Mouse (Mus musculus) embryonic facial prominence, embryonic 13.5 days (tissue): ENCODE measurements around the gene Wnk4. TPM values are rescaled to one million over a fixed set of nuclear protein-coding genes. Genes with fewer than 3 reads are reported as not detected.
A peak's percentile ranks its signal among the peaks of the same experiment; 100 is the strongest.

Experiments used
- ATAC-seq: fragments of 200-750 bp; cut with Nextera tagmentation; 2 replicates; pipeline ENCODE4 v1.8.0; 2017; ENCODE audit warnings: low read depth; ENCODE audit not compliant: insufficient number of reproducible peaks, insufficient read depth, low FRiP score, low TSS enrichment
- H3K27ac ChIP-seq: fragments of 300-500 bp; sonication (generic); 2 replicates; pipeline ENCODE4 v1.5.1; 2015; ENCODE audit warnings: moderate library complexity, mild to moderate bottlenecking, inconsistent platforms
- H3K27me3 ChIP-seq: fragments of 300-500 bp; sonication (generic); 2 replicates; pipeline ENCODE4 v1.6.1; 2015; ENCODE audit warnings: mild to moderate bottlenecking, inconsistent platforms
- H3K36me3 ChIP-seq: fragments of 300-500 bp; sonication (generic); 2 replicates; pipeline ENCODE4 v1.6.1; 2015; ENCODE audit warnings: mild to moderate bottlenecking, inconsistent platforms
- H3K4me1 ChIP-seq: fragments of 300-500 bp; sonication (generic); 2 replicates; pipeline ENCODE4 v1.6.1; 2015; ENCODE audit warnings: inconsistent platforms
- H3K4me2 ChIP-seq: fragments of 300-500 bp; sonication (generic); 2 replicates; pipeline ENCODE4 v1.6.1; 2015; ENCODE audit warnings: moderate library complexity, mild to moderate bottlenecking, inconsistent platforms
- H3K4me3 ChIP-seq: fragments of 300-500 bp; sonication (generic); 2 replicates; pipeline ENCODE4 v1.5.1; 2015; ENCODE audit warnings: mild to moderate bottlenecking, inconsistent platforms
- H3K9ac ChIP-seq: fragments of 300-500 bp; sonication (generic); 2 replicates; pipeline ENCODE4 v1.6.1; 2015; ENCODE audit warnings: mild to moderate bottlenecking, inconsistent platforms
- H3K9me3 ChIP-seq: fragments of 300-500 bp; sonication (generic); 2 replicates; pipeline ENCODE4 v1.6.1; 2016; ENCODE audit warnings: inconsistent platforms
- WGBS: fragments of 180-500 bp; shearing (Covaris S2); methylation state at CpG from one replicate; pipeline ENCODE4 v1.1.7; 2015; ENCODE audit warnings: mixed read lengths; 5-methylcytosine and 5-hydroxymethylcytosine counted together
- polyA plus RNA-seq: library from polyadenylated mRNA; unstranded; fragments of >200 nt; fragmentation: Nextera tagmentation; extraction: Ambion mirVana; gene quantifications from 2 replicates; pipeline ENCODE4 v1.2.1, GENCODE M21; 2015

Gene Wnk4
- polyA plus RNA-seq, 1 experiment from 2014 or later, result 9.8 TPM

DNA sequence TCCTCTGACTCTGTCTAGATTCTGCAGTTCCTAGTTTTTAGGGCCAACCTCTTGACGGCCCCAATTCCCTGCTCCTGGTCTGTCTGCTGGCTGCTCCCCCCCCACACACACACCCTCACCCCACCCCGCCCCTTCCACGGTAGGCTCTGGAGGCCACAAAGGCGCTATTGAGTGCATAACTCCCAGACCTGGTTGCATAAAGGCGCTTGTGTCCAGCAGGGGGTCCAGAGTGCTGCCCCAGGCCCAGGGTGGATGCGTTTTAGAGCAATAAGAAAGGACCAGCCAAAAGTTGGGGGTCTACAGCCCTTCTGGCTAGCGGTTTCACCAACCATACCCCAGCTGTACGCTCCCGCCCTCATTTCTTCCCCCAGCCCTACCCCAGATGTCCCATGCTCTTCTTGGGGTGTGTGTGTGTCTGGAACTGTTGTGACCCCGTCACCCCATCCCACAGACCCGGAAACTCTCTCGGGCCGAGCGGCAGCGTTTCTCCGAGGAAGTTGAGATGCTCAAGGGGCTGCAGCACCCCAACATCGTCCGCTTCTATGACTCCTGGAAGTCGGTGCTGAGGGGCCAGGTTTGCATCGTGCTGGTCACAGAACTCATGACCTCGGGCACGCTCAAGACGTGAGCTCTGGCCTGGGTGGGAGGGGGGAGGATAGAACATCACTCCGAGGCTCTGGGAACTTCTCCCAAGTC is 2.1 kb downstream of the Wnk4 start:
- Histone ChIP-seq H3K4me1 (peaks cover 63% of the 10 kb centered on the region), H3K27me3 (peaks cover 60% of the 10 kb centered on the region), H3K9ac (peak overlapping the region; percentile 58), H3K36me3 (peaks cover 11% of the 10 kb centered on the region), H3K9me3 (no peaks in the 10 kb centered on the region), H3K4me2 (peak overlapping the region; percentile 98), H3K27ac (no peak overlapping the region), H3K4me3 (peak overlapping the region; percentile 63)
- 3% methylated on average over 24 of the region's 24 CpGs for WGBS
- ATAC-seq, result no peak

DNA sequence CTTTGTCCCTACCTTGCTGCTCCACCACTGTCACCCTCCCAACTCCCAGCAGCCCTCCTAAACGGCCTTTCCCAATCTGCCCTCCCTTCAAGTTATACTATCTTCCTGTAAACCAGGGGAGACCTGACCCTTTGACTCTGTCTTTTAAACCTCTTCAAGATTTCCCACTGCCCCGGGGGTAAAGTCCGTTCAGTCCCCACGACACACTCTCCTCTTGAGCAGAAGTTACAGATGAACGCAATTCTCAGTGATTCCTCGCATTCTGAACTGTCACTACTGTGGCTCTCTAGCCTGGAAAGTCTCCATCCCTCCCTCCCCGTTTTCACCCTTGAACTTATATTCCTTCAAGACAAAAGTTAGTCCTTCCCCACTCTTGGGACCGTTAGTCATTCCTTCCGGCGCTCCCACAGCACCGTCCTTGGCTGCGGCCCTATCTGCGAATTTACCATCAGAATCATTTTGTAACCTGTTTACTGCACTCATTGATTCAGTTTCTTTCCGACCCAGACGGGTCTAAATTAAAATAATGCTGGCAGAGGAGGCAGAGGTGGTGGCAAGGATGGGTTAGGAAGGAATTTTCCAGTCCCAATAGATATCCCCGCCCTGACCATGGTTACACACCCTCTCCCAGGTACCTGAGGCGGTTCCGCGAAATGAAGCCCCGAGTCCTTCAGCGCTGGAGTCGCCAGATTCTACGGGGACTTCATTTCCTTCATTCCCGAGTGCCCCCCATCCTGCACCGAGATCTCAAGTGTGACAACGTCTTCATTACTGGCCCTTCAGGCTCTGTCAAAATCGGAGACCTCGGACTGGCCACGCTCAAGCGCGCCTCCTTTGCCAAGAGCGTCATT is 3.0 kb downstream of the Wnk4 start:
- H3K4me1 ChIP-seq, result peaks cover 59% of the 10 kb centered on the region
- H3K27ac ChIP-seq, result no peak overlapping the region
- peak overlapping the region; percentile 63; the same call in 1 of the 2 replicates for H3K4me3 ChIP-seq
- H3K4me2 ChIP-seq, result peak overlapping the region; percentile 98
- H3K27me3 ChIP-seq, result peaks cover 66% of the 10 kb centered on the region
- ATAC-seq, result no peak
- peaks cover 7% of the 10 kb centered on the region for H3K36me3 ChIP-seq
- no peak overlapping the region for H3K9ac ChIP-seq
- WGBS, result 4% methylated on average over 32 of the region's 32 CpGs
- no peaks in the 10 kb centered on the region for H3K9me3 ChIP-seq

DNA sequence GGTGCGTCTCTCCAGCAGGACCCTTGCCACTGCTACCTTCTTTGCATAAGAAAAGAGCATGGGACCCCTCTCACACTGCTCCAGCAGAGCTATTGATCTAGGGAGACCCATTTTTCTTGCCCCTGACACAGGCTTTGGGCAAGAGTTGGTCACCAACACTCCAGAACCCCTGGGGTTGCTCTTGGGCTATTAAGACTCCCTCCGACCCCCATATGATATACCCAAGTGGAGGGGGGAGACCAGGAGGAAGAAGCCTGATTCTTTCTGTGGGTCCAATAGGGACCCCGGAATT is 3.6 kb downstream of the Wnk4 start:
- Histone ChIP-seq H3K4me3 (no peak overlapping the region), H3K9ac (no peak overlapping the region), H3K4me2 (peak overlapping the region; percentile 24; the same call in 1 of the 2 replicates), H3K9me3 (no peaks in the 10 kb centered on the region), H3K36me3 (peaks cover under 1% of the 10 kb centered on the region; the same call in 1 of the 2 replicates), H3K4me1 (peaks cover 53% of the 10 kb centered on the region), H3K27ac (no peak overlapping the region), H3K27me3 (peaks cover 72% of the 10 kb centered on the region)
- ATAC-seq, result no peak
- WGBS, result 13% methylated on average over 3 of the region's 3 CpGs

DNA sequence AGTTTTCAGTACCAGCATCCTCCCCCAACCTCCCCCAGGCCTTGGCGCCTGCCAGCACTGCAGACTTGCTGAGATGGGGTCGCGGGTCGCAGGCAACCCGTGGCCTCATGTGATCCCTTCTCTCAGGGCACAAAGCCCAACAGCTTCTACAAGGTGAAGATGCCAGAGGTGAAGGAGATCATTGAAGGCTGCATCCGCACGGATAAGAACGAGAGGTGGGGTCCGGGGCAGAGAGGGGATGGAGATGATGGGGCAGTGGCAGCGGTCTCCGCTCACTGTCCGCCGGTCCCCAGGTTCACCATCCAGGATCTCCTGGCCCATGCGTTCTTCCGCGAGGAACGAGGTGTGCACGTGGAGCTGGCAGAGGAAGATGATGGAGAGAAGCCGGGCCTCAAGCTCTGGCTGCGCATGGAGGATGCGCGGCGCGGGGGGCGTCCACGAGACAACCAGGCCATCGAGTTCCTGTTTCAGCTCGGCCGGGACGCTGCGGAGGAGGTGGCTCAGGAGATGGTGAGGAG is 4.6 kb downstream of the Wnk4 start:
- H3K9me3 ChIP-seq, result no peaks in the 10 kb centered on the region
- no peak for ATAC-seq

DNA sequence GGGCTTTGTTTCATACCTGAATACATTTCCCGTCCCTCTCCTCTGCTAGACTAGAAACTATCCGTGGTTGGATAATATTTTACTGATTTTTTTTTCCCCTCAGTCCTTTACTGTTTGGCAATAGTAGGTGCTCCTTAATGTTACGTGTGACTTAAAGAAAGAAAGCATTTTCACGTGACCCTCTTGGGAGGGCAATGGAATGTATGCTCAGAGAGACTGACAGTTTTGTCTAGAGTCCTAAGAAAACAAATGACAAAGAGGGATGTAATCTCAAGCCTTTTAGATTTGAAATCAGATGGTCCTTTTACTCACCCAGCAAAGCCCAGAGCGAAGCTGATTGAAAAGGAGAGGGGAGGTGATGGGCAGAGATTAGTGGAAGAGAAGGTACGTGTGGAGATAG is 5.5 kb downstream of the Wnk4 start:
- ATAC-seq, result no peak
- no peaks in the 10 kb centered on the region for H3K36me3 ChIP-seq
- peaks cover 77% of the 10 kb centered on the region for H3K27me3 ChIP-seq
- no peak overlapping the region for H3K9ac ChIP-seq
- H3K9me3 ChIP-seq, result no peaks in the 10 kb centered on the region
- no peak overlapping the region for H3K27ac ChIP-seq
- peak overlapping the region; percentile 61 for H3K4me2 ChIP-seq
- 23% methylated on average over 6 of the region's 6 CpGs for WGBS
- H3K4me3 ChIP-seq, result peak overlapping the region; percentile 43; the same call in 1 of the 2 replicates
- peaks cover 35% of the 10 kb centered on the region for H3K4me1 ChIP-seq

More for the DNA sequence above, 4.6 kb downstream of the Wnk4 start:
- H3K4me2 ChIP-seq, result peak overlapping the region; percentile 61
- H3K9ac ChIP-seq, result peak overlapping the region; percentile 67
- peaks cover 73% of the 10 kb centered on the region for H3K27me3 ChIP-seq
- H3K36me3 ChIP-seq, result no peaks in the 10 kb centered on the region
- 2% methylated on average over 31 of the region's 31 CpGs for WGBS
- peak overlapping the region; percentile 43 for H3K4me3 ChIP-seq
- peaks cover 42% of the 10 kb centered on the region for H3K4me1 ChIP-seq
- no peak overlapping the region for H3K27ac ChIP-seq

DNA sequence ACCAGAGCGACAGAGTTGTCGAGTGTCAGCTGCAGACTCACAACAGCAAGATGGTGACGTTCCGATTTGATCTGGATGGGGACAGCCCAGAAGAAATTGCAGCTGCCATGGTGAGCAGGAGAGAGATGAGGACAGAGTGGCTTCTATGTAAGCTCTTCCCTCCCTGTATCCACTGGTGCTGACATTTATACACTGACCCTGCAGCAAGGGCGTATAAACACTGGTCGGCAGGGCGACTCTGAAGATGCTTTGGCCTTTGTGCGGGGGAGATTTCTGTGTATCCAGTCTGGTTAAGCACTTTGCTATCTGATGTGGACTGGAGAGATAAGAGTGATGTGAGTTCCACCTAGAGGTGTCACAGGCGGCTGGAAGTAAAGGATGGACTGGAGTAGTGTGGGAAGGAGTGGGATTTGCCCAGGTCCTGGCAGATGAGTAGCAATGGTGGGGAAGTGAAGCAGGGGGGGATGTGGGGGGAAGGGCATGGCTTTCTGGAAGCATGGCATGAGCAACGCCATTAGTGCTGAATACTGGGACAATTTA is 9.3 kb downstream of the Wnk4 start:
- 31% methylated on average over 10 of the region's 10 CpGs for WGBS
- H3K9ac ChIP-seq, result no peak overlapping the region

DNA sequence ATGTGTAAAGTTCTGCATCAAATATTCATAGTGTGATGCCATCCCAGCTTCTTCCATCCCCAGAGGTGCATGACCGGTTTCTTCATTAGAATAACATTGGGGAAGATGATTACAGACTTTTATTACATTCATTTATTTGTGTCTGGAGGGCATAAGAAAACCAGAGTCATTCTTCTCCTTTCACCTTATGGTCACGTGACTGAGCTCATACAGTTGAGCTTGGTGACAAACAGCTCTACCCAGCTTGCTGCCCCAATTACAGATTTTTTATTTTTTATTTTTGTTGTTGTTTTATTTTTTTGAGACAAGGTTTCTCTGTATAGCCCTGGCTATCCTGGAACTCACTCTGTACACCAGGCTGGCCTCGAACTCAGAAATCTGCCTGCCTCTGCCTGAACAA is 12.1 kb downstream of the Wnk4 start:
- Histone ChIP-seq H3K27me3 (peaks cover 21% of the 10 kb centered on the region), H3K27ac (no peak overlapping the region), H3K4me1 (peaks cover 16% of the 10 kb centered on the region), H3K4me2 (no peak overlapping the region), H3K4me3 (no peak overlapping the region), H3K9ac (no peak overlapping the region), H3K36me3 (peaks cover 12% of the 10 kb centered on the region; the same call in 1 of the 2 replicates), H3K9me3 (no peaks in the 10 kb centered on the region)
- WGBS, result 86% methylated on average over 3 of the region's 3 CpGs
- ATAC-seq, result no peak

More for the DNA sequence above, 9.3 kb downstream of the Wnk4 start:
- Histone ChIP-seq H3K4me3 (no peak overlapping the region), H3K4me1 (peaks cover 9% of the 10 kb centered on the region), H3K4me2 (no peak overlapping the region), H3K9me3 (no peaks in the 10 kb centered on the region), H3K27ac (no peak overlapping the region), H3K27me3 (peaks cover 44% of the 10 kb centered on the region), H3K36me3 (no peaks in the 10 kb centered on the region)
- no peak for ATAC-seq

DNA sequence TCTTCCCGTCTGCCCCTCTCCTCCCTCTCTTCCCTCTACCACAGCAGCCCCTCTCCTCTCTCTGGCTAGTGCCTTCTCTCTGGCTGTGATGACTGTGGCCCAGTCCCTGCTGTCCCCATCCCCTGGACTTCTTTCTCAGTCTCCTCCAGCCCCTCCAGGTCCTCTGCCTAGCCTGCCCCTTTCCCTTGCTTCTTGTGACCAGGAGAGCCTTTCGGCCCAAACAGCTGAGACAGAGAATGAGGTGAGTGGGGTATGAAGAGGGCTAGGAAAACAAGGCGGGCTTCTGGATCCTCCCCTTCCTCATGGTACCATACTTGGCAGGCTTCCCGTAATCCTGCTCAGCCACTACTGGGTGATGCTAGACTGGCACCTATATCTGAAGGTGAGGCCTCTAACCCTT is 14.9 kb downstream of the Wnk4 start:
- no peak overlapping the region for H3K4me2 ChIP-seq
- no peaks in the 10 kb centered on the region for H3K9me3 ChIP-seq
- 0 out of 2 replicates have a peak, but pooled peaks cover 8% of the 10 kb centered on the region for H3K27me3 ChIP-seq
- WGBS, result 77% methylated on average over 4 of the region's 4 CpGs
- no peak overlapping the region for H3K4me3 ChIP-seq
- H3K27ac ChIP-seq, result no peak overlapping the region
- peaks cover 12% of the 10 kb centered on the region; the same call in 1 of the 2 replicates for H3K36me3 ChIP-seq
- ATAC-seq, result no peak
- no peak overlapping the region for H3K9ac ChIP-seq
- peaks cover 30% of the 10 kb centered on the region for H3K4me1 ChIP-seq

DNA sequence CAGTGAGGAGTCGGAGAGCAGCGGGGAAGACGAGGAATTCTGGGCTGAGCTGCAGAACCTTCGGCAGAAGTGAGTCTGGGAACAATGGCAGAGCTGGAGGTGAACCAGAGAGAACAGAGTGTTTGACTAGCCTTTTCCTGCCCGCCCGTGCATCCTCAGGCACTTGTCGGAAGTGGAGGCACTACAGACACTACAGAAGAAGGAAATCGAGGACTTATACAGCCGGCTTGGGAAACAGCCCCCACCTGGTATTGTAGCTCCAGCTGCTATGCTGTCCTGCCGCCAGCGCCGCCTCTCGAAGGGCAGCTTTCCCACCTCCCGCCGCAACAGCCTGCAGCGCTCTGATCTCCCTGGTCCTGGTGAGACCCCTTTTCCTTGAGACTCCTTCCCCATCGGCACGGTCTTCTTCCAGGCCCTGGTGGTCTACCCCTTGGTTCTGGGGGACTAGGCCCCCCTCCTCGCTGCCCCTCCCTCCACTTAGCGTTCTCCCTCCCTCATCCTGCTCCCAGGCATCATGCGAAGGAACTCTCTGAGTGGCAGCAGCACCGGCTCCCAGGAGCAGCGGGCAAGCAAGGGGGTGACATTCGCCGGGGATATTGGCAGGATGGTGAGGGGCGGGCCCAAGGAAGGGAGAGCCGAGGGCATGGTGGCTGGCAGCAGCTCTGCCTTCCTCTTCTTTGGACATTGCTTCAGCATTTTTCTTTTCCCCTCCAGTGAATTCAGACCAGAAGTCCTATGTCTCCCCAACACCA is 16.1 kb downstream of the Wnk4 start:
- Histone ChIP-seq H3K4me2 (peak overlapping the region; percentile 20), H3K4me1 (peaks cover 30% of the 10 kb centered on the region), H3K4me3 (peak overlapping the region; percentile 16; the same call in 1 of the 2 replicates)

DNA sequence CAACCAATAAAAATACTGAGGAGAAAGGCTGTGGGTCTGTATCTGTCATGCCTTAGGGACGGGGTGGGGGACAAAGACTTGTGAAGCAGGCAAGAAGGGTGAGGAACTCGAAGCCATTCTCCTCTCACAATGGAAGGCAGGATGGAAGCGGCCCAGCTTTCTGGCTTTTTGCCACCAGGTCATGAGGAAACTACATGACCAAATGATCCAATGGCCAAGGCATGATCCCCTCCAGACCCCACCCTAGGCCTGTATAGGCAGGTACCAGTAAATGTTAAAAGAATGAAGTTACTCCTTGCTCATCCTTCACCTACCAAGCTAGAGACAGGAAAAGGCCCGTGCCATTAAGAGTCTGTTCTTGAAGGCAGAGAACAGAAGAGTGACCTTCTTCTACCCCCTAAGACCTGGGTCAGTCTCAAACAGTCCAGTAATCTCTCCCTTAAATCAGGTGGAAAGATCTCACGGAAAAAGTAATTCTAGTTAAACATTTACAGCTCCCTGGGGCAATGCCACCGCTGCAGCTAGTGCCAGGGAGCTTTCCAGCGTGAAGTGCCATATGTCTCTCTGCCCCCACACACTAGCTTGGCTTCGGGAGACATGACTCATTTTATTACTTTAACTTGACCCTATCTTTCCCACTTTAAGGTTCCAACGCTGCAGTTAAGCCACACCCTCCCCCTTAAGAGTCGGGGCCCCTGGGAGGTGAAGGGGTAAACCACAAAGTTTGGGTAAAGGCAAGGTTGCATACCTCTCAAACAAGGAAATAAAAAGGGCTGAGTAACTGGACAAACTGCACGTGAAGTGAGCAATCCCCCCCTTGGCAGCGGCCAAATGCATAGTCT is 17.2 kb downstream of the Wnk4 start:
- Histone ChIP-seq H3K9me3 (no peaks in the 10 kb centered on the region), H3K27ac (no peak overlapping the region), H3K27me3 (0 out of 2 replicates have a peak, but pooled peaks cover 3% of the 10 kb centered on the region), H3K4me1 (peaks cover 30% of the 10 kb centered on the region), H3K9ac (peak overlapping the region; percentile 84), H3K4me2 (peak overlapping the region; percentile 89), H3K36me3 (peaks cover 12% of the 10 kb centered on the region; the same call in 1 of the 2 replicates), H3K4me3 (peak overlapping the region; percentile 83)
- ATAC-seq, result no peak
- WGBS, result 70% methylated on average over 12 of the region's 12 CpGs

More for the DNA sequence above, 16.1 kb downstream of the Wnk4 start:
- H3K9ac ChIP-seq, result peak overlapping the region; percentile 36; the same call in 1 of the 2 replicates
- H3K36me3 ChIP-seq, result peaks cover 12% of the 10 kb centered on the region; the same call in 1 of the 2 replicates
- H3K9me3 ChIP-seq, result no peaks in the 10 kb centered on the region
- H3K27me3 ChIP-seq, result 0 out of 2 replicates have a peak, but pooled peaks cover 3% of the 10 kb centered on the region
- H3K27ac ChIP-seq, result no peak overlapping the region
- 30% methylated on average over 27 of the region's 27 CpGs for WGBS
- ATAC-seq, result no peak
